Mouse (Mus musculus) midbrain, postnatal 0 days (tissue): ENCODE results near the gene Ift122. TPM values are rescaled to one million over a fixed set of nuclear protein-coding genes. Genes with fewer than 3 reads are reported as not detected.
A peak's percentile ranks its signal among the peaks of the same experiment; 100 is the strongest.

Experiments used
- ATAC-seq: fragments of 200-750 bp; cut with Nextera tagmentation; 2 replicates; pipeline ENCODE4 v1.8.0; 2017; ENCODE audit warnings: moderate number of reproducible peaks, mild to moderate bottlenecking, moderate TSS enrichment, moderate library complexity; ENCODE audit not compliant: low FRiP score
- DNase-seq: peaks from one replicate; pipeline ENCODE4 v3.0.0-alpha.2; 2015; ENCODE audit warnings: low spot score
- H3K27ac ChIP-seq: fragments of 300-500 bp; sonication (generic); 2 replicates; pipeline ENCODE4 v1.5.1; 2014; ENCODE audit warnings: low read depth, mild to moderate bottlenecking, low read length, mixed read lengths
- H3K27me3 ChIP-seq: fragments of 300-500 bp; sonication (generic); 2 replicates; pipeline ENCODE4 v1.6.1; 2014; ENCODE audit warnings: low read length, control low read depth, mixed read lengths; ENCODE audit not compliant: insufficient read depth
- H3K36me3 ChIP-seq: fragments of 300-500 bp; sonication (generic); 2 replicates; pipeline ENCODE4 v1.6.1; 2014; ENCODE audit warnings: low read length, control low read depth, mixed read lengths; ENCODE audit not compliant: insufficient read depth
- H3K4me1 ChIP-seq: fragments of 300-500 bp; sonication (generic); 2 replicates; pipeline ENCODE4 v1.6.1; 2014; ENCODE audit warnings: mild to moderate bottlenecking, control low read depth, antibody characterized with exemption, low read length, mixed read lengths; ENCODE audit not compliant: insufficient read depth
- H3K4me2 ChIP-seq: fragments of 300-500 bp; sonication (generic); 2 replicates; pipeline ENCODE4 v1.6.1; 2014; ENCODE audit warnings: low read depth, mild to moderate bottlenecking, low read length, mixed read lengths; ENCODE audit not compliant: poor library complexity, severe bottlenecking
- H3K4me3 ChIP-seq: fragments of 300-500 bp; sonication (generic); 2 replicates; pipeline ENCODE4 v1.5.1; 2014; ENCODE audit warnings: low read depth, mild to moderate bottlenecking, low read length, moderate library complexity
- H3K9ac ChIP-seq: fragments of 300-500 bp; sonication (generic); replicated peaks from 2 replicates; pipeline ENCODE4 v1.6.1; 2014; ENCODE audit warnings: mild to moderate bottlenecking, low read length, moderate library complexity, mixed read lengths; ENCODE audit not compliant: poor library complexity, severe bottlenecking
- H3K9me3 ChIP-seq: fragments of 300-500 bp; sonication (generic); 2 replicates; pipeline ENCODE4 v1.6.1; 2016; ENCODE audit warnings: low read length, control low read depth
- CTCF ChIP-seq: IDR thresholded peaks from 2 replicates; pipeline ENCODE4 v1.5.1; 2016; ENCODE audit warnings: antibody characterized with exemption, mild to moderate bottlenecking
- WGBS: fragments of 180-500 bp; shearing (Covaris S2); extraction: QIAGEN DNeasy Blood & Tissue Kit; methylation state at CpG from one replicate; pipeline ENCODE4 v1.1.7; 2014; 5-methylcytosine and 5-hydroxymethylcytosine counted together
- polyA plus RNA-seq: library from polyadenylated mRNA; unstranded; fragments of >200 nt; fragmentation: Nextera tagmentation; extraction: Ambion mirVana; gene quantifications from 2 replicates; pipeline ENCODE4 v1.2.1, GENCODE M21; 2015
- total RNA-seq: library from RNA; depleted of rRNA; stranded (reverse); fragments of >200 nt; gene quantifications from 2 replicates; pipeline ENCODE4 v1.2.3, GENCODE M21; 2014

The Ift122 gene
- total and polyA plus RNA-seq, 2 experiments from 2014 or later, result 24.3 to 31.7 TPM

- 28% methylated on average over 3 of the region's 3 CpGs for WGBS
- Histone ChIP-seq H3K27ac (no peak overlapping the region), H3K36me3 (peaks cover 41% of the 10 kb centered on the region), H3K9ac (no peak overlapping the region), H3K4me1 (no peaks in the 10 kb centered on the region), H3K27me3 (no peaks in the 10 kb centered on the region), H3K4me3 (no peak overlapping the region), H3K9me3 (no peaks in the 10 kb centered on the region), H3K4me2 (no peak overlapping the region)
- peak; percentile 80 for DNase-seq
- peak; percentile 86 for TF ChIP-seq CTCF
- ATAC-seq, result no peak; the same call in 1 of the 2 replicates
Observed at GRCm38 (mm10) chr6:115901062-115901461, 47.8 kb downstream of the Ift122 start.

GRCm38 (mm10) chr6:115901489-115901931 lies 48.2 kb downstream of the Ift122 start:
- Histone ChIP-seq H3K9me3 (no peaks in the 10 kb centered on the region), H3K27me3 (no peaks in the 10 kb centered on the region), H3K27ac (no peak overlapping the region), H3K9ac (no peak overlapping the region), H3K4me2 (no peak overlapping the region), H3K36me3 (peaks cover 42% of the 10 kb centered on the region), H3K4me3 (no peak overlapping the region), H3K4me1 (no peaks in the 10 kb centered on the region)
- no peak for TF ChIP-seq CTCF
- DNase-seq (peak; percentile 62), ATAC-seq (no peak)
- 64% methylated on average over 8 of the region's 8 CpGs for WGBS

DNA sequence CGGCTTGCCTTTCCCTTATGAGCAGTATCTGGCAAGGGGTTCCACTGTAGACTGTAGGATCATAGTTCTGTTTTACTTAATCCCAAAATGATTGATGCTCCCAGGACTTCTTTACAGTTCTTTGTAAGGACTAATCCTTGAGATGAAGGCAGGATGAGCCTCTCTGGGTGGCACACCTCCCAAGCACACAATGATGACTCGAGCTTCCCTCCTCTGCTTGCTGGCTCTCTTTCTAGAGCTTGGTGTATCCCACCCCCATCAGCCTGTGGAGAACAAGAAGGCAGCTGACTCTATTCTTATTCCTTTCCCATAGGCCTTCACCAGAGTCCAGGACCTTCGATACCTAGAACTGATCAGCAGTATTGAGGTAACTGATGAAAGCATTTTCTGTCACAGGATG lies 49.3 kb downstream of the Ift122 start:
- no peak for TF ChIP-seq CTCF
- peaks cover 46% of the 10 kb centered on the region for H3K36me3 ChIP-seq
- H3K27me3 ChIP-seq, result no peaks in the 10 kb centered on the region
- H3K4me3 ChIP-seq, result no peak overlapping the region
- no peaks in the 10 kb centered on the region for H3K4me1 ChIP-seq
- no peak overlapping the region for H3K27ac ChIP-seq
- DNase-seq (no peak), ATAC-seq (no peak)
- no peaks in the 10 kb centered on the region for H3K9me3 ChIP-seq
- WGBS, result 70% methylated on average over 3 of the region's 3 CpGs
- H3K9ac ChIP-seq, result no peak overlapping the region
- H3K4me2 ChIP-seq, result no peak overlapping the region

DNA sequence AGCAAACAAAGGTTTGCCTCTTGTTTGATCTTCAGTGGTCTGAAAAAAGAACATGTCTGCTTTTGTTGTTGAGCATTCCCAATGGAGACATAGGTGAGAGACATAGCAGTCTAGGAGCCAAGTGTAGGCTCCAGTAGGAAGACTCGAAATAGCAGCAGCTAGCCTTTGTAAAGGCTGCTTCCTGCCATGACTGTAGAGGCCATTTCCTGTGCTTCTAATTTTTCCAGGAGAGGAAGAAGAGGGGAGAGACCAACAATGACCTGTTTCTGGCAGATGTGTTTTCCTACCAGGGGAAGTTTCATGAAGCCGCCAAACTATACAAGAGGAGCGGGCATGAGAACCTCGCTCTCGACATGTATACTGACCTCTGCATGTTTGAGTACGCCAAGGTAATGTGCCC lies 52.3 kb downstream of the Ift122 start:
- Histone ChIP-seq H3K27me3 (no peaks in the 10 kb centered on the region), H3K4me1 (no peaks in the 10 kb centered on the region), H3K4me3 (no peak overlapping the region), H3K36me3 (peaks cover 46% of the 10 kb centered on the region), H3K4me2 (no peak overlapping the region), H3K9ac (no peak overlapping the region), H3K9me3 (no peaks in the 10 kb centered on the region), H3K27ac (no peak overlapping the region)
- no peak for DNase-seq
- 91% methylated on average over 6 of the region's 6 CpGs for WGBS
- no peak for TF ChIP-seq CTCF
- ATAC-seq, result no peak

DNA sequence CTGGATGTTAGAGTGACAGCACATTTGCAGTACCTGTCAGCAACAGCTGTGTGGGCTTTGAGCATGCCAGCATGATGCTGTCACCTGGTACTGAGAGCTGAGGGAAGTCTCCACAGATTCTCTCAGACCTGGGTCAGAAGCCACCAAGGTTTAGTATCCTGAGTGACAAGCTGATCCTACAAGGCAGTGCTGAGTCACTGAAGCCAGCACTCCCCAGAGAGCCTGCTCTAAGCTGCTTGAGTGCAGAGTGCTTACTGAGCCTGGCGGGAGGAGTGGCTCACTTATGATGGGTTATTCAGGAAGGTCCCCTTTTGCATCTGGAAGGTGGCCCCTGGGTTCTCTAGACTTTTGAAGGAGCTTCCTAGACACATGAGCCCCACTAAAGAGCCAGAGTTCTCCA lies 53.2 kb downstream of the Ift122 start:
- Histone ChIP-seq H3K9me3 (no peaks in the 10 kb centered on the region), H3K27ac (no peak overlapping the region), H3K9ac (no peak overlapping the region), H3K4me1 (no peaks in the 10 kb centered on the region), H3K4me3 (no peak overlapping the region), H3K4me2 (no peak overlapping the region), H3K27me3 (no peaks in the 10 kb centered on the region), H3K36me3 (peaks cover 46% of the 10 kb centered on the region)
- ATAC-seq (no peak), DNase-seq (no peak)
- TF ChIP-seq CTCF, result no peak
- 91% methylated on average over 1 of the region's 1 CpGs for WGBS

- ATAC-seq, result no peak
- no peak for TF ChIP-seq CTCF
Observed at GRCm38 (mm10) chr6:115906871-115907270, 53.6 kb downstream of the Ift122 start.

More at GRCm38 (mm10) chr6:115906871-115907270, 53.6 kb downstream of the Ift122 start:
- 90% methylated on average over 2 of the region's 2 CpGs for WGBS
- Histone ChIP-seq H3K4me1 (no peaks in the 10 kb centered on the region), H3K9me3 (no peaks in the 10 kb centered on the region), H3K9ac (no peak overlapping the region), H3K4me3 (no peak overlapping the region), H3K36me3 (peaks cover 46% of the 10 kb centered on the region), H3K4me2 (no peak overlapping the region), H3K27me3 (no peaks in the 10 kb centered on the region), H3K27ac (no peak overlapping the region)
- no peak for DNase-seq
